Mouse (Mus musculus) stomach, postnatal 0 days (tissue): Measurements from ENCODE around the gene Rnf128.

Source experiments
- CTCF ChIP-seq: IDR thresholded peaks from 2 replicates; pipeline ENCODE4 v1.5.1; 2016; ENCODE audit warnings: antibody characterized with exemption, low read depth, mild to moderate bottlenecking, moderate library complexity
- EP300 ChIP-seq: optimal IDR thresholded peaks from 2 replicates; pipeline ENCODE3; 2016; ENCODE audit warnings: antibody characterized with exemption

GRCm38 (mm10) chrX:139516156-139516555 lies 47.0 kb upstream of the Rnf128 start:
- no peak for TF ChIP-seq CTCF
- no peak for TF ChIP-seq EP300
